Mouse (Mus musculus) inflammation-experienced regulatory T-cells, adult 6 months (primary cell): ENCODE measurements around the gene Lrp10. TPM values are rescaled to one million over a fixed set of nuclear protein-coding genes. Genes with fewer than 3 reads are reported as not detected.

Experiments used
- polyA plus RNA-seq, 3 experiments: library from polyadenylated mRNA; unstranded; fragments of 100-300 nt; shearing (Covaris generic); gene quantifications; one replicate each; pipeline ENCODE4 v1.2.1; 2017

The Lrp10 gene
- polyA plus RNA-seq, 3 experiments from 2014 or later: 52.5 to 66.4 (median 63.3) TPM

Other genes with a start within 250 kb of the Lrp10 start
- gene Dad1, start 210.0 kb upstream of the Lrp10 start, polyA plus RNA-seq: 100 to 1,000 TPM; 393 to 515 (median 490) TPM
- gene Abhd4, start 209.9 kb upstream of the Lrp10 start, polyA plus RNA-seq: 10 to 100 TPM; 20.3 to 33.0 (median 29.4) TPM
- under 1 TPM in 1 of 3 experiments, not detected in 2; 0.09 TPM for gene Olfr49, start 179.2 kb upstream of the Lrp10 start, polyA plus RNA-seq
- gene Oxa1l, start 103.3 kb upstream of the Lrp10 start, polyA plus RNA-seq: 10 to 100 TPM; 65.9 to 91.6 (median 69.3) TPM
- 1 to 10 TPM in 1 of 3 experiments, under 1 TPM in 2; 0.42 to 2.5 (median 0.49) TPM for gene Slc7a7, start 46.4 kb upstream of the Lrp10 start, polyA plus RNA-seq
- gene Mrpl52, start 37.2 kb upstream of the Lrp10 start, polyA plus RNA-seq: 100 to 1,000 TPM; 253 to 303 (median 292) TPM
- gene Mmp14, start 32.5 kb upstream of the Lrp10 start, polyA plus RNA-seq: under 1 TPM in 2 of 3 experiments, not detected in 1; 0.29 to 0.47 TPM
- under 1 TPM; 0.50 to 0.58 (median 0.57) TPM for gene Rem2, start 12.0 kb downstream of the Lrp10 start, polyA plus RNA-seq
- 10 to 100 TPM; 27.9 to 47.0 (median 36.6) TPM for gene Prmt5, start 53.4 kb downstream of the Lrp10 start, polyA plus RNA-seq
- 10 to 100 TPM; 24.6 to 39.7 (median 31.6) TPM for gene Haus4, start 90.5 kb downstream of the Lrp10 start, polyA plus RNA-seq
- under 1 TPM; 0.10 to 0.25 (median 0.15) TPM for gene Ajuba, start 113.4 kb downstream of the Lrp10 start, polyA plus RNA-seq
- gene 4931414P19Rik, start 141.9 kb downstream of the Lrp10 start, polyA plus RNA-seq: 1 to 10 TPM; 1.5 to 2.5 (median 1.7) TPM
- gene Psmb5, start 153.9 kb downstream of the Lrp10 start, polyA plus RNA-seq: 100 to 1,000 TPM; 131 to 214 (median 136) TPM
- not detected for gene Psmb11, start 157.3 kb downstream of the Lrp10 start, polyA plus RNA-seq
- not detected for gene Gm17606, start 176.8 kb downstream of the Lrp10 start, polyA plus RNA-seq
- gene Cdh24, start 177.2 kb downstream of the Lrp10 start, polyA plus RNA-seq: under 1 TPM; 0.12 to 0.42 (median 0.15) TPM
- gene 1700123O20Rik, start 222.1 kb downstream of the Lrp10 start, polyA plus RNA-seq: 10 to 100 TPM; 87.2 to 94.2 (median 92.9) TPM
- 100 to 1,000 TPM; 108 to 175 (median 154) TPM for gene Acin1, start 222.8 kb downstream of the Lrp10 start, polyA plus RNA-seq
- under 1 TPM in 2 of 3 experiments, not detected in 1; 0.28 to 0.40 TPM for gene Gm29776, start 234.7 kb downstream of the Lrp10 start, polyA plus RNA-seq
- gene Cebpe, start 248.0 kb downstream of the Lrp10 start, polyA plus RNA-seq: not detected